Mouse (Mus musculus) frontal cortex, adult (tissue): ENCODE data around the gene Opalin.

Source experiments
- ATAC-seq: cut with Nextera tagmentation; 2 replicates; pipeline ENCODE4 v1.9.2; 2017; ENCODE audit warnings: mild to moderate bottlenecking, moderate library complexity, mixed read lengths; ENCODE audit not compliant: low TSS enrichment

The Opalin gene

DNA sequence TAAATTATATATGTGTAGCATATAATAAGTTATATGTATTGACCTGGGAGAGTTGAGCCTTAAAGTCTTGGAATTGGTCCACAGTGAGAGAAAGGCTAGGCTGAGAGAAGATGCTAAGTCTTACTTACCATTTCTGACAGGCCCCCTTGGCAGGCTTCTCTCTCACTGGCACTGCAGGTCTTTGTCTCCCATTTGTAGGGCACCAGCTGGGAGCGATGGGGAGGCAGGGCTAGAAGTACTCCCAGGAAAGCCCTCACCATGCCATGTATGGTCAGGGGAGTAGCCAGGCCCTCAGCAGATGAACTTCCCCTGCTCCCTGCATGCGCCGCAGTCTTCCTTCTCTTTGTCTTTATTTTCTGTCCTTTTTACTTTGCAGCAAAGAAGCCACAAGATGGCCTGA is at the start of gene Opalin:
Opalin (minus strand) TSS at position 208 of the 400 bp plus-strand sequence.
- no peak for ATAC-seq

DNA sequence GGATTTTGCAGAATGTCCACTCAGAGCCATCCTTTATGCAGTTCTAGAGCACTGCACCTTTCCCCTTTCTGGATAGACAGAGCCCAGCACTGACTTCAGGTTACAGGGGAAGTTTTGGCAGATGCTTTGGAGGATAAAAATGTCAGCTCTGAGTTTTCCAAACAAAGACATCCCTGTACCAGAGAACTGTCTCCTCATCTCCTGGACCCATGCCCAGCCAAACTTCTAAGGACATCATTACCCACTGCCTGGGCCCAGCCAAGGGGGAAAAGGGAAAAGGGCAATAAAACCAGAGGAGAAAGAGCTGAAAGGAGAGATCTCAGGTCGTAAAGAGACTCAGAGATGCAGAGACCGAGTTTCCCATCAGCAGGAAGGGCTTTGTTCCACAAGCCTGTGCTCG is 46.1 kb upstream of the Opalin start:
- ATAC-seq, result no peak

DNA sequence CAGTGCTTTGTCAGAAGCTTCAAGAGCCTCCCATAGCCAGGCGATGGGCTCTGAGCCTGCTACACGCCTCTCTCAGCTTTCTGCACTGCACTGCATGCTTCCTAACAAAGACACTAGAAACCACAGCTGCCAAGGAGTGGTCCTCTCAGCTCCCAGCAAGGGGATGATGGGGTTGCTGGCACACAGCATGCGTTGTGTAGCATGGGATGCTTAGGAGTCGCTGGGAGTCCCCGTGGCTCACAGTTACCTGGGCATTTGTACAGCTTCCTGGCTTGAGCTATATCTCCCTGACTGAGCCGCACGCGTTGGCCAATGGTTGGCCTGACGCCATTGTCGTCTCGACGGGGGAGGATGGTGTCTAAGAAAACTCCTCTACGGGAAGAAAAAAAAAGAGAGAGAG is 43.0 kb upstream of the Opalin start:
- peak; percentile 97 for ATAC-seq

- ATAC-seq, result no peak
These were observed 41.4 kb upstream of the Opalin start for GRCm38 (mm10) chr19:41118346-41118745.

- ATAC-seq, result no peak
These were observed 40.4 kb upstream of the Opalin start for GRCm38 (mm10) chr19:41117334-41117733.

DNA sequence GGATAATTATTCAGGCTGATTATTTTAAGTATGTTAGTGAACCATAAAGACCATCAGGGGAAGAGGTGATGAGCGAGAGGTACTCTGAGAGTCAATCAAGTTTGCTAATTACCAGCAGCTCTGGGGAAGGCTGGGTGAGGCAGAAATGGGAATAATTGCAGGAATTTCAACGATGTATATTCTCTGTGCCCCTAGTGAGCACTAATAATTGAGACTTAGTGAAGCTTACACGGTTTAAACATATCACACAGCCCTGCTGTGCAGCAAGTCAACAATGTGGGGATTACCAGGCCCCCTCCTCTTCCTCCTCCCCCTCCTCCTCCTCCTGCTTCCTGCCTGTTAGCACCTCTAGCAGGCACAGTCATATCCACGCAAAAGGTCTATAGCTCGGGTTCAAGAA is 37.7 kb upstream of the Opalin start:
- no peak for ATAC-seq

DNA sequence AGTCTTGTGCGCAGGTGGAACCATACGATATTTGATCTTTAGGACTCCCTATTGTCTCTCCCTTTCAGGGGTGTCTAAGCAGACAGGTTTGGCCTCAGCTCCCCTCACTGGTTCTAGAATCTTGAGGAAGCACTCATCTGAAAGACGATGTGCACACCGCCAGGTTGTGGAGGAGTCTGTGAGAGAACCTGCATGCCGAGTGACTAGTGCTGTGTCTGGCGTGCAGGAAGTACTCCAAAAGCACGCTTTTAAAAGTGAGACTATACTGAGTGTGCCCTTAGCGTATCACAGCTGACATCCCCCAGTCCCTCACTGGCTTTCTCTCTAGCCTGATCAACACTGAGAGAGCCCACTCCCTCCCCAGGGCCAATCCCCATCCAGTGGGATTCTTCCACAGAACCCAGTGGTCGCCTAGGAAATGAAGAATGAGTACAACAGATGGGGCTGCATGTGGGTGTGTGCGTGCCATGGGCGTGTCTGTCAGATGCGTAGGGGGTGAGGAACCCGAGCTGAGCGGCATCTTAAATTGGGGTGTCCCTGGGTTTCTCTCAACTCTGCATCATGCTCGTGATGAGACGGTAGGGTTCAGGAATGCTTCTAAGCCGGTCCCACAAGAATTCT is 37.1 kb upstream of the Opalin start:
- ATAC-seq, result peak; percentile 72; the same call in 1 of the 2 replicates

DNA sequence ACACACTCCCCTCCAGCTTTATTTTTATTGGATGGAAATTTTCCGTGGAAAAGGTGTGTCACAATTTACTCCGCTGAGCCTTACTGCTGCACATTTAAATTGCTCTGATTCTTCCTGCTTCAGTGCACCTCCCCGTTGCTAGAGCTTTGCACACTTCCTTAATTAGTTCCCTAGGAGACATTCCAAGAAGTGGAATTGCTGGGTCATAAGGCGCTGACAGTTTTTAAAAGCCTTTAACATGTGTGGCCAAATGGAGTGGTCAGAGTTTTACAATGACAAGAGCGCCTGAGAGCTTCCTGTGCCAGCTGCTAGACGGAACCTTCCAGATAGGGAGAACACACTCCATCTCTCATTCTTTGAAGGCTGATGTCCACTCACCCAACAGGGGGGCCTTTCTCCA is 35.7 kb upstream of the Opalin start:
- no peak for ATAC-seq

GRCm38 (mm10) chr19:41109991-41110390 is 33.1 kb upstream of the Opalin start:
- no peak for ATAC-seq

DNA sequence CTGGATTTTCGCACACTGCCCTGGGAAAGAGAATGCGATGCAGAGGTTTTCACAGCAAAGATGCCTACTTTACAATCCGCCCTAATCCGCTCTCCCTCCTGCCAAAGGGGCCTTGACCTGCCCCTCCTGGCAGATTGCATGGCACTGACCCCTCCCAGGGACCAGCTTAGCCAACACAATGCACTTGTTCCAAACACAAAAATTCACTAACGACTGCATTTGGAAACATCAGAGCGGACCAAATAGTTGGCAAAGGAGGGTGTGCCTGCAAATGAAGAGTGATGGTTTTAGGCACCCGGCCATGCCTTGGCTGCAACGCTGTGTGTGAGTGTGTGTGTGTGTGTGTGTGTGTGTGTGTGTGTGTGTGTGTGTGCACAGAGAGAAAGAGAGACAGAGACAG is 32.6 kb upstream of the Opalin start:
- ATAC-seq, result no peak

GRCm38 (mm10) chr19:41108666-41109065 is 31.8 kb upstream of the Opalin start:
- ATAC-seq, result no peak

- ATAC-seq, result no peak
These were observed 30.6 kb upstream of the Opalin start for GRCm38 (mm10) chr19:41107530-41107929.

- ATAC-seq, result peak; percentile 84
These were observed 28.0 kb upstream of the Opalin start for GRCm38 (mm10) chr19:41104922-41105321.

GRCm38 (mm10) chr19:41101390-41101789 is 24.5 kb upstream of the Opalin start:
- peak; percentile 77 for ATAC-seq

GRCm38 (mm10) chr19:41100863-41101262 is 23.9 kb upstream of the Opalin start:
- ATAC-seq, result no peak

DNA sequence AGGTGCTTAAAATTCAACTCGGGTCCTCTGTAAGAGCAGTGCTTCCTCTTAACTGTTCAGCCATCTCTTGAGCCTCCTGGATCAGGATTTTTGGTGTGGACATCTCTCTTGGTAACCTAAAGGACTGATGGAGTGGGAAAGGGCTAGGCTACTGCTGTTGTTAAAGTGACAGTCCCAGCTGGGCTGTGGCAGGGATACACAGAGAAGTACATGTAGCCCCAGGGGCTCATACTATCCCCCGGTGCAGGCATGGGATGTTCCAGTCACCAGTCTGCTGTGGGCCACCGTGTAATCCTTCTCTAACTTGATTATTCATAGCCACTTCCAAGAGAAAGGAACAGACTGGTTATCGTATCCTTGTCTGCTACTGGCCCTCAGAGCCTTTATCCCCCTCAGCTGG is 20.1 kb upstream of the Opalin start:
- no peak for ATAC-seq

DNA sequence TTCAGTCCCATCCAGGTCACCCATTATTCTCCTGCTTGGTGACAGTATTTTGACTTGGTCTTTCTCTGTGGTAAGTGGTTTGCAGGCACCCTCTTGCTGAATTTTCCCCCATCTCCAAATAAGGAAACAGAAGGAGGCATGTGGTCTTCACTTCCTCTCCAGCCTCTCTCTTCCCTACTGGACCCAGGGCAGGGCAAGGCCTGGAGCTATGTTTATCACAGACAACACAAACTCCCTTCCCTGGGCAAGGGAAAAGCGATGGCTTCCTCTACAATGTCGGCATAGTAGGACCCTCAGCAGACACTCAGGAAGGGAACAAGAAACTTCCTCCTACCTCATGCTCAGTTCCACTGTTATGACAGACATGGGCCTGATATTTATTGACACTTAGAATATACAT is 15.0 kb upstream of the Opalin start:
- no peak for ATAC-seq

DNA sequence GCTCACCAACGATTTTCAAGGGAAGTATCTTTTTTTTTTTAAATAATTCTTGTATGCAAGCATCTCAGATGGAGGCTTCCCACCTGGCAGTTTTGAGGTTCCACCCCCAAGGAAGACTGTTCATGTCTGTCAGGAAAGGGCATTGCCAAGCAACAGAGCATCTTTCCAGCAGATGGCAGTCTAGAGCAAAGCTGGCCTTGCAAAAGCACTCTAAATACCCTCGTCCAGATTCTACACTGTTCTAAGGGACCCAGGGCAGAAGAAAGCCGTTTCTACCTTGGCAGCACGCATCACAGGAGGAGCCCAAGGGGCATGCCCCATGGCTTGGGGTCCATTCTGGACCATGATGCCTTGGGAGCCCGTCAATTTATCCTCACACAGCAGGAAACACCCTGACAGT is 12.9 kb upstream of the Opalin start:
- peak; percentile 76 for ATAC-seq

DNA sequence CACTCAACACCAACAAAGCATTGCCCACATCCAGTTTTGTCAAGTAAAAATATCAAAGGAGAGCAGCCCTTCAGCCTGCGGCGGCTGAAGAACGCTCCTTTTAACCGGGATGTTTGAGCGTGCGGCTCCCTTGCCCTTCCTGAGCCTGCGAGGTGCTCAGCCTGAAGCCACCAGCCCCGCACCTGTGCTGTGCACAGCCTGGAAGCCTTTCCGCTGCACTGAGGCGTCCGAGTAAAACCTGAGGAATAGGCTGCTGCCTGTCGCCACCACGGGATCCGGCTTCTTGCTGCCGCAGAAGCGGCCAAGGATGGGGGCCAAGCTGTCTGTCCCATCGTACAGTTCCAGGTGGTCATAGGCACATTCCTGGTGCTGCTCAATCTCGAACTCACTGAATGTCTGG is 11.6 kb upstream of the Opalin start:
- ATAC-seq, result no peak

- no peak for ATAC-seq
These were observed 11.0 kb upstream of the Opalin start for GRCm38 (mm10) chr19:41087901-41088300.

DNA sequence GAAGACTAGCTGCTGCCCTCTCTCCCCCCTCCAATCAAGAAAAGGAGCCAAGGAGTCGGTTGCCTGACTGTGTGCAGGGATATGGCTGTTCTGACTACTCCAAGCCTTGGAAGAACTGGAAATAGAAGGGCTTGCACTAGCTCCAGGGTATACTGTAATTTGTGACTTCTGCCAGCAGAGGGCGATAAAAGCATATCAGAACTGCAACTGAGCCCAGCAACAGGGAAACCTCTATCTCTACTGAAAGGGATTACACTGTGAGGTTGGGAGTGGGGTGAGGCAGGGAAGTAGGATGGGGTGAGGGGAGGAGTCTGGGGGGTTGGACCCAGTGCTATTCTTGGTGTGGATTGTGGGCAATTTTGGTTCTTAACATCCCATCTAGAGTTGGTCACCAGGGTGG is 9.8 kb upstream of the Opalin start:
- ATAC-seq, result peak; percentile 92

GRCm38 (mm10) chr19:41086289-41086688 is 9.4 kb upstream of the Opalin start:
- ATAC-seq, result peak; percentile 47

GRCm38 (mm10) chr19:41083646-41084045 is 6.7 kb upstream of the Opalin start:
- no peak for ATAC-seq

DNA sequence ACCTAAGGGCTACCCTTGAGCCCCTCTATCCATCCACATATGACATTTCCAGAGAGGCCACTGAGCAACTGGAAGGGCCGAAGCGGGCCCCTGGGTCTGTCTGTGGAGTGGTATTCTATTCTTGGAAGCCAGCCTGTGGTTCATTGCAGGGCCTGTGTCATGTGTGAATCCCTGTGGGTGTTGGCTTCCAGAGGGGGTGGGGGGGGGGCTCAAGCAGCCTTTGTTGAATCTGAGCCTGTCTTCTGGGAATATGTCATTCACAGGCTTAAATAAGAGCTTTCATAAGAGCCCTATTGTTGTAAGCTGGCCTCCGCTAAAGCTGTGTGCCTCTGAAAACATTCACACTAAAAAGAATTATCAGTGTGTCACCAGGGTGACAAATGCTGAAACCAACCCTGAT is 4.7 kb upstream of the Opalin start:
- peak; percentile 27 for ATAC-seq
